Mouse (Mus musculus) kidney, embryonic 14.5 days (tissue): ENCODE measurements around the gene Homez. TPM values are rescaled to one million over a fixed set of nuclear protein-coding genes. Genes with fewer than 3 reads are reported as not detected.
A peak's percentile ranks its signal among the peaks of the same experiment; 100 is the strongest.

Experiments used
- ATAC-seq: fragments of 200-750 bp; cut with Nextera tagmentation; 2 replicates; pipeline ENCODE4 v1.8.0; 2017; ENCODE audit warnings: moderate number of reproducible peaks, mild to moderate bottlenecking, moderate TSS enrichment, moderate library complexity; ENCODE audit not compliant: low FRiP score, low TSS enrichment
- H3K27ac ChIP-seq: fragments of 300-500 bp; sonication (generic); 2 replicates; pipeline ENCODE4 v1.5.1; 2014; ENCODE audit warnings: low read depth, mild to moderate bottlenecking, low read length, moderate library complexity, mixed read lengths
- H3K27me3 ChIP-seq: fragments of 300-500 bp; sonication (generic); 2 replicates; pipeline ENCODE4 v1.6.1; 2014; ENCODE audit warnings: mild to moderate bottlenecking, low read length; ENCODE audit not compliant: control insufficient read depth, insufficient read depth
- H3K36me3 ChIP-seq: fragments of 300-500 bp; sonication (generic); 2 replicates; pipeline ENCODE4 v1.6.1; 2014; ENCODE audit warnings: low read length, mixed read lengths; ENCODE audit not compliant: control insufficient read depth, insufficient read depth
- H3K4me1 ChIP-seq: fragments of 300-500 bp; sonication (generic); 2 replicates; pipeline ENCODE4 v1.6.1; 2014; ENCODE audit warnings: low read length, mixed read lengths; ENCODE audit not compliant: control insufficient read depth, insufficient read depth
- H3K4me2 ChIP-seq: fragments of 300-500 bp; sonication (generic); replicated peaks from 2 replicates; pipeline ENCODE4 v1.6.1; 2014; ENCODE audit warnings: low read depth, mild to moderate bottlenecking, low read length
- H3K4me3 ChIP-seq: fragments of 300-500 bp; sonication (generic); 2 replicates; pipeline ENCODE4 v1.5.1; 2014; ENCODE audit warnings: mild to moderate bottlenecking, low read length
- H3K9ac ChIP-seq: fragments of 300-500 bp; sonication (generic); 2 replicates; pipeline ENCODE4 v1.6.1; 2014; ENCODE audit warnings: low read depth, mild to moderate bottlenecking, low read length, moderate library complexity
- H3K9me3 ChIP-seq: fragments of 300-500 bp; sonication (generic); 2 replicates; pipeline ENCODE4 v1.6.1; 2016; ENCODE audit warnings: low read length; ENCODE audit not compliant: control insufficient read depth
- WGBS: fragments of 180-500 bp; shearing (Covaris S2); extraction: QIAGEN DNeasy Blood & Tissue Kit; methylation state at CpG from one replicate; pipeline ENCODE4 v1.1.7; 2014; 5-methylcytosine and 5-hydroxymethylcytosine counted together
- polyA plus RNA-seq: library from polyadenylated mRNA; unstranded; fragments of >200 nt; fragmentation: Nextera tagmentation; extraction: Ambion mirVana; gene quantifications from 2 replicates; pipeline ENCODE4 v1.2.1, GENCODE M21; 2014

Gene Homez
- polyA plus RNA-seq, 1 experiment from 2014 or later: 19.1 TPM

DNA sequence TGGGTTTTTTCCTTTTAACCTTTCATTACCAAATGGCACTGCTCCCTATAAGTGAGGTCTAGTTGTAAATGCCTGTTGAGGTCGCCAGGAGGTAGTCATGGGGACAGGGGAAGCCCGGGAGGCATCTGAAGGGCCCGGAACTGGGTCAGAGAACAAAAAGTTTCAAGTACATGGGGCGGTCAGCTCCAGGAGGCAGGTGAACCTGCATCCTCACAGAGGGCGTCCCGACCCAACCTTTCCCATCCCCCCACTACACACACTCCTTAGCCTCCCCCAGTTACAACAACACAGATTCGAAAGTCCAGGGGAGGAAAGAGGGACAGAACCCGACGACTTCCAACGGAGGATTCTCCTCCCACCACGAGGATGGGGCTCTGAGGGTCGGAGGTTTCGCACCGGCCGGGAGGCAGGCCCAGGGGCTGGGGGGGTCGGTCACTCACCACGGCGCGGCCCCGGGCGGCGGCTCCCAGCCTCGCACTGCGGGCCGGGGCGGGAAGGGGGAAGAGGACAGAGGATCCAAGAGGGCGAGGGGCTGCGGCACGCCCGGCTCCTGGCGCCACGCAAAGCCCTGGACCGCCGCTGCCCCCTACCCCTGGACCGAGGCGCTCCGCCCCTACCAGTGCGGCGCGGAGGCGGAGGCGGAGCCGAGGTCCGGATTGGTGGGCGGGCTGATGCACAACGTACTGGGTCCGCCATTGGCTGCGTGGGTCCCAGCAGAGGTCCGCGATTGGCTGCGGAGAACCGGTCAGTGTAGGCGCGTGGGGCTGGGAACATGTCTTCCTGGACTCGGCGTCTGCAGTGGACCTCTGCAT is 7.1 kb downstream of the Homez start:
- Histone ChIP-seq H3K9me3 (no peaks in the 10 kb centered on the region), H3K27ac (peak overlapping the region; percentile 82; the same call in 1 of the 2 replicates), H3K4me3 (peak overlapping the region; percentile 82), H3K36me3 (no peaks in the 10 kb centered on the region), H3K4me2 (peak overlapping the region; percentile 46), H3K27me3 (no peaks in the 10 kb centered on the region), H3K9ac (peak overlapping the region; percentile 89), H3K4me1 (no peaks in the 10 kb centered on the region)
- under 1% methylated on average over 55 of the region's 56 CpGs for WGBS
- ATAC-seq: peak; percentile 100

DNA sequence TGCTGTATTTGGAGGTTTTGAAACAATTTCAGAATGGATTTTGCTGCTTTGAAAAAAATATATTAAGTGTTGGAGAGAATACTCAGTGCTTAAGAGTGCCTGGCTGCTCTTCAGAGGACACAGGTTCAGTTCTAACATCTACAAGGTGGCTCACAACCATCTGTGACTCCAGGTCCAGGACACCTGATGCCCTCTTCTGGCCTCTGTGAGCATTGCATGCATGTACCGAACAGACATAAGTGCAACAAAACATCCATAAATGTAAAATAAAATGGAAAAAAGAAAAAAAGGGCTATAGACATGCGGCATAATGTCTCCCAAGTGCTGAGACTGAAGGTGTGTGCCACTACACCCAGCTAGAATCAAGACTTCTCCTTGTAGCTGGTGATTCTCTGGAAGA is 10.2 kb downstream of the Homez start:
- ATAC-seq: no peak
- Histone ChIP-seq H3K4me3 (no peak overlapping the region), H3K4me1 (no peaks in the 10 kb centered on the region), H3K9me3 (no peaks in the 10 kb centered on the region), H3K27me3 (no peaks in the 10 kb centered on the region), H3K36me3 (peaks cover 24% of the 10 kb centered on the region), H3K27ac (no peak overlapping the region), H3K4me2 (no peak overlapping the region), H3K9ac (no peak overlapping the region)
- 52% methylated on average over 2 of the region's 2 CpGs for WGBS

DNA sequence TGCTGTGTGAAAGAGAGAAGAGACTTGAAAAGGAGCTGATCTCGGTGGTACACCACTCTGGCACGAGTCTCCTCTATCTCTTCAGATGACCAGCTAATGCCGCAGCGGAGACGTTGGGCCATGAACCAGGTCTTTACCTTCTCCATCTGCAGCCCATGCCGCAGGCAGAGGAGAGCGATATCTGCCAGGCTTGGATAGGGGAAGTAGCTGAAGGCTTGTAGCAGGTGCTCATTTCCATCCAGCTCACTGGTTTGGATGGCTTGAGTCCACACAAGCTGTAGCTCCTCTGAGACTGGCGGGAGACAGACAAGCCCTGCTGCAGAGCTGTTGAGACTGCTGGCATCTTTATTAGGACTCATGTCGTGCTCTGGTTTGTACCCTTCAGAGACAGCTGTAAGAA is 12.9 kb downstream of the Homez start:
- no peaks in the 10 kb centered on the region for H3K9me3 ChIP-seq
- ATAC-seq: no peak
- H3K4me1 ChIP-seq: no peaks in the 10 kb centered on the region
- no peak overlapping the region for H3K9ac ChIP-seq
- 90% methylated on average over 9 of the region's 9 CpGs for WGBS
- H3K27ac ChIP-seq: no peak overlapping the region
- H3K4me3 ChIP-seq: no peak overlapping the region
- peaks cover 38% of the 10 kb centered on the region for H3K36me3 ChIP-seq
- no peak overlapping the region for H3K4me2 ChIP-seq
- H3K27me3 ChIP-seq: no peaks in the 10 kb centered on the region

DNA sequence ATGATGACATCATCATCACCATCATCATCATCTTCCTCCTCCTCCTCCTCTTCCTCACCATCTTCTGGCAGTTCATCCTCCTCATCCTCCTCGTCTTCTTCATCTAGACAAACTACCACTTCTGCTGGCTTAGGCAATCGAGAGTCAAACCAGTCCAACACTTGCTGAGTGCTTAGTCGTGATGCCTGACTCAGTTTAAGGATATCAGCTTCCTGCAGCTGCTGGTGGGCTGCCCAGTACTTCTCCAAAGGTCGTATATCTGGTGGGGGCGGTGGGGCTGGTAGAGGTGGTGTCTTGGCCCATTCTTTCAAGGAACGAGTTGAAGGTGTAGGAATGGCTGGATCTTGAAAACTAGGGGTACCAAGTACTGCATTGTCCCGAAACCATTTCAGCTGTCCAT is 14.1 kb downstream of the Homez start:
- no peaks in the 10 kb centered on the region for H3K27me3 ChIP-seq
- no peak overlapping the region for H3K9ac ChIP-seq
- 87% methylated on average over 7 of the region's 7 CpGs for WGBS
- no peaks in the 10 kb centered on the region for H3K9me3 ChIP-seq
- peaks cover 38% of the 10 kb centered on the region for H3K36me3 ChIP-seq
- no peak overlapping the region for H3K27ac ChIP-seq
- H3K4me2 ChIP-seq: no peak overlapping the region
- no peaks in the 10 kb centered on the region for H3K4me1 ChIP-seq
- ATAC-seq: no peak
- no peak overlapping the region for H3K4me3 ChIP-seq

DNA sequence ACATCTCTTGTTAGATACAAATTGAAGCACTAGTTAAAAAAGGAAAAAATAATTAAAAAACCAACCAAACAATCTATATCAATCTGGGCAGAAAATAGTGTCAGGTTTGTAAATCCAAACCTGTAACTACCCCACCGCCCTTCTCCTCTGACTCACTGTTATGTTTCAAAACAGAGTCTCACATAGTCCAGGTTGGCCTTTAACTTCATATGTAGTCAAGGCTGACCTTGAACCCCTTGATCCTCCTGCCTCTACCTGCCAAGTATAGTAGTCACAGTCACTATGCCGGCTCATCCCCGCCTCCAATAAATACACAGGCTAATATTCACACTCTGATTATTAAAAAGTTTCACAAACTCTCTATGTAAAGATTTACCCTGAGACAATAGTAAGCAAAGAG is 15.0 kb downstream of the Homez start:
- ATAC-seq: no peak
- no peaks in the 10 kb centered on the region for H3K9me3 ChIP-seq
- H3K36me3 ChIP-seq: peaks cover 38% of the 10 kb centered on the region
- H3K4me3 ChIP-seq: no peak overlapping the region
- H3K9ac ChIP-seq: no peak overlapping the region
- 89% methylated on average over 3 of the region's 3 CpGs for WGBS
- no peaks in the 10 kb centered on the region for H3K27me3 ChIP-seq
- H3K27ac ChIP-seq: no peak overlapping the region
- no peak overlapping the region for H3K4me2 ChIP-seq
- H3K4me1 ChIP-seq: no peaks in the 10 kb centered on the region

DNA sequence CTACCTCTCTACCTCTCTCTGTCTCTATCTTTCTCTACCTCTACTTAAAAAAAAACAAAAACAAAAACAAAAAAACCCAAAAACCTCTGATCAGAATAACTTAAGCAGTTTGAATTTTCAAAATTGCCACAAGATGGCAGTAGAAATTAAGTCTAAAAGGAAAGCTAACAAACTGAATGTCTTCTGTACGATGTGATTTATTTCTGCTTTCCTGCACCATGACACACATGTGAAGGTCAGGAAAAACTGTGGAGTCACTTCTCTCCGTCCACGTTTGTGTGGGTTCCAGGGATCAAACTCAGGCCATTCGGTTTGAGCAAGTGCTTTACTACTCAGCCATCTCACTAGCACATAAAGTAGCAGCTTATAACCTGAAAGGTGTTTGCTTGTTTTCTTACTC is 27.3 kb downstream of the Homez start:
- no peak overlapping the region for H3K4me3 ChIP-seq
- no peak overlapping the region for H3K4me2 ChIP-seq
- no peak overlapping the region for H3K9ac ChIP-seq
- ATAC-seq: no peak
- under 1% methylated on average over 4 of the region's 4 CpGs for WGBS
- no peak overlapping the region for H3K27ac ChIP-seq
- H3K9me3 ChIP-seq: no peaks in the 10 kb centered on the region
- no peaks in the 10 kb centered on the region for H3K36me3 ChIP-seq
- H3K27me3 ChIP-seq: no peaks in the 10 kb centered on the region; the same call in 1 of the 2 replicates
- no peaks in the 10 kb centered on the region for H3K4me1 ChIP-seq

DNA sequence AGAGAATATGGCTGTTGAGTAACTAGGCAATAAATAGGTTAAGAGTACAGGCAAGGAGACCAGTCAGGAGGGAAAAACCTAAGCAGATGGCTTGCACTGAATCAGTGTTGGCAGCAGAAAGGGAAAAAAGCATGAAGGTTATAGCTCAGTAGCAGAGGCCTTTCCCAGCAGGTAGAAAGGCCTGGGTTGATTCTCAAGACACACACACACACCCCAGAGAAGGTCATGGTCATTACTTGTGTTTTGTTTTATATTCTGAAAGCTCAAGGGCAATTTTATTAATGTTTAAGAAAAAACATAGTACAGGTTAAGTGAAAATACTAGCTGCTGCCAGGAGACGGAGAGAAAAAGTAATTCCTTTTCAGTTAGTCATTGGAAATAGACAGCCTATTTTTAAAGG is 47.0 kb downstream of the Homez start:
- Histone ChIP-seq H3K4me2 (no peak overlapping the region), H3K27me3 (no peaks in the 10 kb centered on the region), H3K36me3 (no peaks in the 10 kb centered on the region), H3K9me3 (no peaks in the 10 kb centered on the region), H3K4me1 (no peaks in the 10 kb centered on the region; the same call in 1 of the 2 replicates), H3K9ac (no peak overlapping the region), H3K4me3 (no peak overlapping the region), H3K27ac (no peak overlapping the region)
- no peak for ATAC-seq
- 76% methylated on average over 1 of the region's 1 CpGs for WGBS

DNA sequence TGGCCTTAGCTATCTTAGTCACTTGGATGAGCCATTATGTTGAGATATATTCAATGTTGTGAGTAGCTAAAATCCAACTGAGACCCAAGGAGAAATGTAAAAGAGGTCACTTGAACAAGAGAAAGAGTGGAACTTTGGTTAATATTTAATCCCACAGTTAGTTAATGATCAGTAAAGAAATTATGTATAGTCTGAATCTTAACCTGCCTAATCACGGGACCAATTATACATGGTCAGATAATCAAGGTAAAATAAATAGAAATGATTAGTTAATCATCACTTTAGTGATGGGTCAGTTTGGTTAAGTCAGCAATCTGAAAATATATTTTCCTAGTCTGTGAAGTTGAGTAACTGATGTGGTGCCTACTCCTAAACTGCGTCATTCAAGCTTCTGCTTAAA is 48.5 kb downstream of the Homez start:
- H3K4me3 ChIP-seq: no peak overlapping the region
- H3K4me2 ChIP-seq: no peak overlapping the region
- no peak for ATAC-seq
- H3K4me1 ChIP-seq: no peaks in the 10 kb centered on the region; the same call in 1 of the 2 replicates
- no peaks in the 10 kb centered on the region for H3K36me3 ChIP-seq
- 60% methylated on average over 2 of the region's 2 CpGs for WGBS
- no peaks in the 10 kb centered on the region for H3K27me3 ChIP-seq
- no peak overlapping the region for H3K27ac ChIP-seq
- no peaks in the 10 kb centered on the region for H3K9me3 ChIP-seq
- no peak overlapping the region for H3K9ac ChIP-seq

DNA sequence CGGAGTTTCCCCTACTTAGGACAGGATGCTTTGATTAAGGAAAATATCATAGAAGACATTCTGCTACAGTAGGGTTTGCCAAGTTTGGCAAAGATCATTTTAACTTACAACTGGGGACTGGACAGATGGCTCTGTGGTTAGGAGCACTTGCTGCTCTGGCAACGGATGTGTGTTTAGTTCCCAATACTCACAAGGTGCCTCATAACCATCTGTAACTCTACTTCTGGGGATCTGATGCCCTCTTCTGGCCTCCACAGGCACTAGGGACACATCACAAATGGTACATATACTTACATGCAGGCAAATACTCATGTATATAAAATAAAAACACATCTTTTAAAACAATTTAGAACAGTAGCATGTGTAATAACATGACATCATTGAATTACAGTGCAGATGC is 53.0 kb downstream of the Homez start:
- H3K36me3 ChIP-seq: no peaks in the 10 kb centered on the region
- no peak overlapping the region for H3K9ac ChIP-seq
- H3K4me1 ChIP-seq: no peaks in the 10 kb centered on the region; the same call in 1 of the 2 replicates
- H3K27ac ChIP-seq: no peak overlapping the region
- no peak overlapping the region for H3K4me2 ChIP-seq
- ATAC-seq: no peak
- no peak overlapping the region for H3K4me3 ChIP-seq
- no peaks in the 10 kb centered on the region for H3K27me3 ChIP-seq
- H3K9me3 ChIP-seq: no peaks in the 10 kb centered on the region
- WGBS: 52% methylated on average over 2 of the region's 2 CpGs
